Mouse (Mus musculus): Measurements from ENCODE around the gene Olfr76. TPM values are rescaled to one million over a fixed set of nuclear protein-coding genes. Genes with fewer than 3 reads are reported as not detected.
"Not testable (repeated sequence)": the region's sequence is repeated elsewhere in the genome, so short reads cannot be mapped to it uniquely, and the experiment has no call there.

Olfr76 gene
- polyA plus RNA-seq, 1 experiment: not detected

GRCm38 (mm10) chr19:12103234-12103633 is 19.8 kb downstream of the Olfr76 start, which contains the start of gene Olfr1427:
TSS of gene Olfr1427 (minus strand) at chr19:12103334.
- TF ChIP-seq POLR2A (IDR thresholded peaks at IDR 0.05; ENCODE audit: insufficient read depth, low read depth, low read length) (no peak), CTCF (IDR thresholded peaks at IDR 0.05; ENCODE audit: insufficient read depth, low read depth, low read length) (no peak)
- Histone ChIP-seq H3K27ac (ENCODE audit: insufficient read depth, low read depth, low read length) (no peak within 1 kb of the TSS), H3K4me1 (ENCODE audit: control insufficient read depth, insufficient read depth, low read length) (no peaks in the 10 kb centered on the region), H3K4me3 (ENCODE audit: insufficient read depth, low read depth, low read length) (no peak within 1 kb of the TSS)
- WGBS: 97% methylated on average over 2 of the region's 2 CpGs

GRCm38 (mm10) chr19:12091913-12092312 is 31.1 kb downstream of the Olfr76 start, which contains the start of gene Olfr1426:
TSS of gene Olfr1426 (minus strand) at chr19:12092013.
- Histone ChIP-seq H3K4me3 (ENCODE audit: insufficient read depth, low read depth, low read length) (no peak within 1 kb of the TSS), H3K4me1 (ENCODE audit: control insufficient read depth, insufficient read depth, low read length) (no peaks in the 10 kb centered on the region), H3K27ac (ENCODE audit: insufficient read depth, low read depth, low read length) (no peak within 1 kb of the TSS)
- WGBS: 92% methylated on average over 1 of the region's 1 CpGs
- TF ChIP-seq CTCF (IDR thresholded peaks at IDR 0.05; ENCODE audit: insufficient read depth, low read depth, low read length) (no peak), POLR2A (IDR thresholded peaks at IDR 0.05; ENCODE audit: insufficient read depth, low read depth, low read length) (no peak)

- H3K4me1 ChIP-seq (ENCODE audit: control insufficient read depth, insufficient read depth, low read length); H3K4me3 ChIP-seq (ENCODE audit: insufficient read depth, low read depth, low read length); H3K27ac ChIP-seq (ENCODE audit: insufficient read depth, low read depth, low read length): not testable (repeated sequence)
- WGBS: 74% methylated on average over 4 of the region's 4 CpGs
Measured at GRCm38 (mm10) chr19:12077631-12078030, 45.4 kb downstream of the Olfr76 start, which contains the start of gene Olfr1425. TSS of gene Olfr1425 (minus strand) at chr19:12077731.

GRCm38 (mm10) chr19:12069546-12069945 is 53.5 kb downstream of the Olfr76 start:
- not testable (repeated sequence) for H3K27ac ChIP-seq (ENCODE audit: insufficient read depth, low read depth, low read length); H3K4me1 ChIP-seq (ENCODE audit: control insufficient read depth, insufficient read depth, low read length); H3K4me3 ChIP-seq (ENCODE audit: insufficient read depth, low read depth, low read length)
- 83% methylated on average over 1 of the region's 1 CpGs for WGBS

Other genes with a start within 250 kb of the Olfr76 start
- gene Olfr1419, start 248.1 kb downstream of the Olfr76 start, polyA plus RNA-seq (2012; ENCODE audit: insufficient read depth, insufficient read length, low replicate concordance, missing spikeins): not detected in 2 replicates
- not detected in 2 replicates for gene Olfr1420, start 236.6 kb downstream of the Olfr76 start, polyA plus RNA-seq (2012; ENCODE audit: insufficient read depth, insufficient read length, low replicate concordance, missing spikeins)
- not detected in 2 replicates for gene Patl1, start 210.8 kb downstream of the Olfr76 start, polyA plus RNA-seq (2012; ENCODE audit: insufficient read depth, insufficient read length, low replicate concordance, missing spikeins)
- 158 TPM in 1 of 2 replicates, not detected in the other for gene Osbp, start 157.3 kb downstream of the Olfr76 start, polyA plus RNA-seq (2012; ENCODE audit: insufficient read depth, insufficient read length, low replicate concordance, missing spikeins)
- not detected in 2 replicates for gene Olfr1423, start 81.9 kb downstream of the Olfr76 start, polyA plus RNA-seq (2012; ENCODE audit: insufficient read depth, insufficient read length, low replicate concordance, missing spikeins)
- not detected in 2 replicates for gene Olfr1424, start 60.5 kb downstream of the Olfr76 start, polyA plus RNA-seq (2012; ENCODE audit: insufficient read depth, insufficient read length, low replicate concordance, missing spikeins)
- not detected in 2 replicates for gene Olfr1425, start 45.5 kb downstream of the Olfr76 start, polyA plus RNA-seq (2012; ENCODE audit: insufficient read depth, insufficient read length, low replicate concordance, missing spikeins)
- gene Olfr1426, start 31.2 kb downstream of the Olfr76 start, polyA plus RNA-seq (2012; ENCODE audit: insufficient read depth, insufficient read length, low replicate concordance, missing spikeins): not detected in 2 replicates
- not detected in 2 replicates for gene Olfr1427, start 19.9 kb downstream of the Olfr76 start, polyA plus RNA-seq (2012; ENCODE audit: insufficient read depth, insufficient read length, low replicate concordance, missing spikeins)
- not detected in 2 replicates for gene Olfr1428, start 7.3 kb downstream of the Olfr76 start, polyA plus RNA-seq (2012; ENCODE audit: insufficient read depth, insufficient read length, low replicate concordance, missing spikeins)
- gene Olfr1555-ps1, start 46.9 kb upstream of the Olfr76 start, polyA plus RNA-seq (2012; ENCODE audit: insufficient read depth, insufficient read length, low replicate concordance, missing spikeins): not detected in 2 replicates
- gene Olfr1431, start 77.4 kb upstream of the Olfr76 start, polyA plus RNA-seq (2012; ENCODE audit: insufficient read depth, insufficient read length, low replicate concordance, missing spikeins): not detected in 2 replicates
- gene Olfr1432, start 109.4 kb upstream of the Olfr76 start, polyA plus RNA-seq (2012; ENCODE audit: insufficient read depth, insufficient read length, low replicate concordance, missing spikeins): not detected in 2 replicates
- not detected in 2 replicates for gene Olfr262, start 118.5 kb upstream of the Olfr76 start, polyA plus RNA-seq (2012; ENCODE audit: insufficient read depth, insufficient read length, low replicate concordance, missing spikeins)
- gene Olfr235, start 137.8 kb upstream of the Olfr76 start, polyA plus RNA-seq (2012; ENCODE audit: insufficient read depth, insufficient read length, low replicate concordance, missing spikeins): not detected in 2 replicates
- not detected in 2 replicates for gene Olfr1434, start 156.7 kb upstream of the Olfr76 start, polyA plus RNA-seq (2012; ENCODE audit: insufficient read depth, insufficient read length, low replicate concordance, missing spikeins)
- not detected in 2 replicates for gene Olfr1436, start 175.9 kb upstream of the Olfr76 start, polyA plus RNA-seq (2012; ENCODE audit: insufficient read depth, insufficient read length, low replicate concordance, missing spikeins)
- not detected in 2 replicates for gene Olfr1437, start 201.9 kb upstream of the Olfr76 start, polyA plus RNA-seq (2012; ENCODE audit: insufficient read depth, insufficient read length, low replicate concordance, missing spikeins)
- gene Olfr1438-ps1, start 212.7 kb upstream of the Olfr76 start, polyA plus RNA-seq (2012; ENCODE audit: insufficient read depth, insufficient read length, low replicate concordance, missing spikeins): not detected in 2 replicates

Measured in olfactory bulb, adult 2 months (tissue).